Mouse (Mus musculus): Measurements from ENCODE around the gene C1s2. TPM values are rescaled to one million over a fixed set of nuclear protein-coding genes. Genes with fewer than 3 reads are reported as not detected.
A peak's percentile ranks its signal among the peaks of the same experiment; 100 is the strongest.
"Not testable (repeated sequence)": the region's sequence is repeated elsewhere in the genome, so short reads cannot be mapped to it uniquely, and the experiment has no call there.

C1s2 gene
- under 1 TPM; 0.14 to 0.16 TPM for total RNA-seq (2021)

DNA sequence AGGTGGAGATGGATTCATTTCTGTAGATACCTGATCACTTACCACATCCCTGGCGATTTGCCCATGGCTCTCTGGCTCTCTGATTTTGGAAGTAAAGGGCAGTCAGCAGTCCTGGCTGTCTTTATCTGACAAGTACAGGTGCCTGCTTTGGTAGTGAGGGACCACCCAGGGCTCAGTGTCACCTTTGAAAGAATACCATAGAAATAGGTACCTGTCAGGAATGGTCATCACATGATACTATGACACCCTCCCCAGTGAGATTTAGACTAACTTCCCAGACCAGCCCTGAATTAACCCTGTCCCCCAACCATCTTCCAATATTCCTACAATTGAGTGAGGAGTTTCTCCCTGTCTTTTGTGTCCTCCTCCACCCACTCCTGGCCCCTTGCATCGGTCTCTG, at the start of gene C1s2:
TSS of gene C1s2 (minus strand) at position 101 of the 400 bp plus-strand sequence.
- DNase-seq (ENCODE audit: low spot score in 2 of 2); intact Hi-C loops (cut with DNase I): not testable (repeated sequence)

DNA sequence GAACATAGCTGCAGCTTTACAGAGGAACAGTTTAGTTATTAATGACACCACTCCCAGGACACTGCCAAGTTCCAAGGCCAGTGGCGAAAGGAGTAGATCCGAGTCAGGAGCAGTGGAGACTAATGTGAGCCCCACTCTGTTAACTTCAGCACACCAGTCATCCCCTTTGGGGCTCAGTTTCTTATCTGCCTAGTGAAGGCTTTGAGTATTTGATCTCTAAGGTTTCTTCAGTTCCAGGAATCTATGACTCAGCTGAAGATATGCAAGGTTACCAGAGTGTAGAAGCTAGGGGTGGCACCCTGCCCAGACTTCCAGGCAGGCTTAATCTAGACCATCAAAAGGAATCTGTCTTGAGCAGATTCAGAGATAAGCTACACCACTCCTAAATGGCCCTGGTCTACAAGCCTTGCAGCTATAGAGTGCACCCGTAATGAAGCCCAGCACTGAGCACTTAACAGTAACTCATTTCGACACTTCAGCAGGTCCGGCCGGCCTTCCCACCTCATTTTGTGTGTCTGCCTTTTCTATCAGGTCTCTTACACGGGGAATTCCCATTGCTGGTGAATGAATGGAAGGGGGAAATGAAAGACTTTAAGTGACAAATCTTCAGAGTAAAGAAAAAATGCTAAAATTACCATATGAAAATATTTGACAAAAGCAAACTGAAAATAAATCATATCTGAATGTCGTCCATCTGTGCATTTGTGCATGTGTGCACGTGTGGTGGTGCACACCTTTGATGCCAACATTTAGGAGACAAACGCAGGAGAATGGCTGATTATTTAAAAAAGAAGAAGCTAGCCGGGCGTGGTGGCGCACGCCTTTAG, 47.9 kb upstream of the C1s2 start:
- peak in 1 of 2 experiments; percentile 62 for DNase-seq (ENCODE audit: low spot score in 2 of 2)
- intact Hi-C loops (cut with DNase I), result no loop called here

DNA sequence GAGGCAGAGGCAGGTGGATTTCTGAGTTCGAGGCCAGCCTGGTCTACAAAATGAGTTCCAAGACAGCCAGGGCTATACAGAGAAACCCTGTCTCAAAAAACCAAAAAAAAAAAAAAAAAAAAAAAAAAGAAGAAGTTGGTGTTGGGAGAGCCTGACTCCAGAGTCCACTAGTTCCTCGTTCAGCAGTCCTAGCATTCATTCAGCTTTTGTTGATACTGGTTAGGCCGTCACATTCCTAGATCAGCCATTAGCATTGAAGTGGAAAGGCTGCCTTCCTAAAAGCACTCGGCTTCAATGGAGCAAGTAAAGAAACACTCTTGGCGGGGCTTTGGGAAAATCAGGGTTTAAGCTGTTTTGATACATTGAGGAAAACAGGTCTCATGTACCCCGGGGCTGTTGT, 46.4 kb upstream of the C1s2 start:
- DNase-seq (ENCODE audit: low spot score in 2 of 2); intact Hi-C loops (cut with DNase I): not testable (repeated sequence)

DNA sequence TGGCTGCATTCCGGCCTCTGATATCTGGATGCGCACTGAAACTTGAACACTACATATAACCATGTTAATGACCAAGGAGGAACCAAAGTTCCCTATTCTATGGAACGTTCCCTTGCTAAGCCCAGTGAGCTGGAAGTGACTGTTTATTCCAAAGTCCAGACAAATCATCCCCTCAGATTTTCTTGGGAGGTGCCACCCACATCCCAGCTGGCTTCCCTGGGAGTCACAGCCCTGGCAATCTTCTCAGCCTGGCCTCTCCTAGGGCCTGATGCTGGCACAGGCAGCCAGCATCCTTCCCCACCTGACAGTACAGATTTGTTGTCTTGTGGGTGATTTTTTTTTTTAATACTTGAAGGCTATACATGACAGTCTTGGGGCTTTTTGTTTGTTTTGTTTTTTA, 43.6 kb upstream of the C1s2 start:
- peak in 1 of 2 experiments; percentile 56 for DNase-seq (ENCODE audit: low spot score in 2 of 2)
- intact Hi-C loops (cut with DNase I), result no loop called here

DNA sequence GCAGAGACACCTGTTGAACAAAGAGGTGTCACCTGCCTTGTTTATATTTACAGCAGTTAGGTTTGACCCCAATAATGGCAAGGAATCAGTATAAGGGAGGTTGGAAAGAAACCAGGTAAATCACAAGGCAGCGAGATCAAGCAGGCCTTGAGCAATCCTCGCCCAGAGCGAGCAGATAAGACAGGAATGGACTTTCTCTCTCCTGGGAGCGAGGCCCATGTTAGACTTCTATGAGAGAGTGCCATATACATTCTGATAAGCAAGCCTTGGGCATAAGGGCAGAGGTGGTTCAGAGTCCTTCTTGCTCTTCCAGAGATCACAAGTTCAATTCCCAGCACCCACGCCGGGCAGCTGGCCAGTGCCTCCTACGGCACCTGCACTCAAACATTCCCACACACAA, 42.9 kb upstream of the C1s2 start:
- intact Hi-C loops (cut with DNase I), result no loop called here
- no peak for DNase-seq (ENCODE audit: low spot score in 2 of 2)

DNA sequence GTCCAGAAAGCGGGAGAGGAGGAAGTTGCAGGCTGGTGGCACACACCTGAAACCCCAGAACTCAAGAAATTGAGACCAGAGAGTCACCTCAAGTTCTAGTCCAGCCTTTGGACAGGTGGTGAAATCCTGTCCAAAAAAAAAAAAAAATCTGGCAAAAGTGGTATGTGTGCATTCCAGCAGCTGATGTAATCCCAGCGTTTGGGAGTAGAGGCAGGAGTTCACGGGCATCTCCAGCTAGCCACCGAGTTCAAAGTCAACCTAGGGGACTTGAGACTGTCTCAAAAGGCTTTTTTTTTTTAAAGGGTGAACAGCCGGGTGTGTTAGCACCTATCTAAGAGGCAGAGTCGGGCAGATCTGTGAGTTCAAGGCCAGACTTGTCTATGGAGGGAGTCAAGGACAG, 40.3 kb upstream of the C1s2 start:
- no peak for DNase-seq (ENCODE audit: low spot score in 2 of 2)
- intact Hi-C loops (cut with DNase I), result no loop called here

DNA sequence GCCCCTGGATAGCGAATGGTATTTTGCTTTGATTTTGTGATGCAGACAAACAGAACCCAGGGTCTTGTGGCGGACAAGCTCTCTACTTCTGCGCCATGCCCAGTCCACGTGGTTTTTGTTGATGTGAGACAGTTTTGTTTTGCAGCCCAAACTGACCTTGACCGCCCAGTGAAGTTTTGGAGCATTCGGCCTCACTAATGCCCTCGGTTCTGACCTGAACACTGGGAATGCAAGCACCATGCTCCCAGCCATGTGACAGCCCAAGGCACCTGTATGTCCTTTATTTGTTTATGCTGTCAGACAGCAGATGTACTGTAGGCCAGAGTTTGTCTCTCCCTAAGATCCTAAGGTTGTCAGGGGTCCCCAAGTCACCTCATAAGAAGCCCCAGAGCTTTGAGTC, 38.7 kb upstream of the C1s2 start:
- DNase-seq (ENCODE audit: low spot score in 2 of 2), result no peak
- intact Hi-C loops (cut with DNase I), result no loop called here

DNA sequence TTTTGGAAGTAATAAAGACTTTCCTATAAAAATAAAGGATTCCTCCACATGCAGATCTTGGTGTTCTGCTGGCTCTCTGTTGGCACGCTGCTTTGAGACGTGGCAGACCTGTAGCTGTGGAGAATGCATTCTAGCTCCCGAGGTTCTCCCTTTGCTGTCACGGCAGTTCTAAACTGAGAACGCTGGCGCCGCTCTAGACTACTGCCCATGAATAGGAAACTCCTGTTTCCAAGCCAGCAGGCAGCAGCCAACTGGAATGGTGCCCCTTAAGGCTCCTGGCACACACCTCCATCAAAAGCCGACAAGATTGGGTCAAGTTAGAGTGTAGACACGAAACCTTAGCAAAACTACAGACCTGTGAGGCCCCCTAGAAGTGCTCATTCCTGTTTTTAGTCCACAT, 37.7 kb upstream of the C1s2 start:
- intact Hi-C loops (cut with DNase I), result no loop called here
- peak; percentile 31 to 77 for DNase-seq (ENCODE audit: low spot score in 2 of 2)

DNA sequence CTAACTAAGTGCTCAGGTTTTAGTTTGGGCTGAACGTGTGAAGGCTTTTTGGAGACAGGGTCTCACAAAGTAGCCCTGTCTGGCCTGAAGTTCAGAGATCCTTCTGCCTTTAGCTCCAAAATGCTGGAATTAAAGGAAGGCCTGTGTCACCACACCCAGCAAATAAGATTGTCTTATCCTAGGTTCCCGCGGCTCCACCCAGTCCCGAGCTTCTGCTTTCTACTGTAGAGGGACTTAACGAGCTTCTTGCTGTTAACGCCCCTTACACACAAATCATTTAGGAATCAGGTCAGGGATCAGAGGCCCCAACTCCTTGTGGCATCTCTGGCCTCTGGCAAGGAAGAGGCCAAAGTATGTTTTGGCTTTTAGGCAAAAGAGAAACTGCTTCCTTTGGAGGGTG, 36.2 kb upstream of the C1s2 start:
- intact Hi-C loops (cut with DNase I), result no loop called here
- DNase-seq (ENCODE audit: low spot score in 2 of 2), result no peak

DNA sequence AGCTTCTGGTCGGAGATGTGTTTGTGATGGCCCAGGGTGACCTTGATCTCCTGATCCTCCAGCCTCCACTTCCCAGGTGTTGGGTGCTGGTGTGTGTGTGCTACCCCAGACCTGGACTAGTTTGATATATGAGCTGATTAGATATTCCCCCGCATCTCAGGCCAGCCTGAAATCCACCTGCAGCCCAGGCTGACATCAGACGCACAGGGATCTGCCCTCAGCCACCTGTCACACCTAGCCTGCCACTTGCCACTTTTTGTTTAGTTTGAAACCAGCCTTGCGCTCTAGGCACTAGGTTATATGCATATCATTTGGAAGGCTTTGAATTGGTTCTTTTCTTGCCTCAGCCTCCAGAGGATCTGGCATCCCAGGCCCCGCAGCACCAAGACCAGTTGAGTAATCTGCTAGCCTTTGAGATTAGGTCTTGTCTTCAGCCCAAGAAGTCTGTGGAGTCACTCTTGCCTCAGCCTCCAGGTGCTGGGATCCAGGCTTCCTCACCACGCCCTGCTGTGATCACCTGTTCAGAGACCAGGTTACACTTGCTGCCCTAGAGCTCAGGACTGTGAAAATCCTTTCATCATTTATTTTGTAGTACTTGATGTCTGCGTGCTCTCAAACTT, 34.5 kb upstream of the C1s2 start:
- intact Hi-C loops (cut with DNase I), result no loop called here
- DNase-seq (ENCODE audit: low spot score in 2 of 2), result no peak

DNA sequence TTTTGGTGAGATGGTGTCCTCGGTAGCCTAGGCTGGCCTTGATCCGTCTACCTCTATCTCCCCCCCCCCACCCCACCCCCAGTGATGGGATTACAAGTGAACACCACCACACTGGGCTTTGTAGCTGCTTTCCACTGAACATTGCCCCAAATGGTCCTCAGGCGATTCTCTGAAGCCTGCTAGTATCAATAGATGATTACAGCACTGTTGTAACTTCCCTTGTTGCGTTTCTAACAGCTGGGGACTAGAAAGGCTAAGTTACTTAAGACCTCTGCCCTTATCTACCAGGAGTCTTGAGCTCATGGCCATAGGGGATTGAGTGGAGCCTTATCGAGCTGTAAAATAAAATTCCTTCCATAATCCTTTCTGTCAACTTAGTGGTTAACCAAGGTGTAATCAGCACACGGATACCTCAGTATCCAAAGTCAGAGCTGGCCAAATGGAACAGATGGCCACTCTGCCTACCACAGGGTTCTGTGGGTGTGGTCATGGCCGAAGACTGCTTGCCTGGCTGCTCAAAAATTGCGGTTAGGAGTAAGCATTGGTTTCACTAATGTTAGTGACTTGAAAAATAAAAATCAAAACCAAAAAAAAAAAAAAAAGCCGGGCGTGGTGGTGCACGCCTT, 33.5 kb upstream of the C1s2 start:
- intact Hi-C loops (cut with DNase I), result no loop called here
- no peak for DNase-seq (ENCODE audit: low spot score in 2 of 2)

DNA sequence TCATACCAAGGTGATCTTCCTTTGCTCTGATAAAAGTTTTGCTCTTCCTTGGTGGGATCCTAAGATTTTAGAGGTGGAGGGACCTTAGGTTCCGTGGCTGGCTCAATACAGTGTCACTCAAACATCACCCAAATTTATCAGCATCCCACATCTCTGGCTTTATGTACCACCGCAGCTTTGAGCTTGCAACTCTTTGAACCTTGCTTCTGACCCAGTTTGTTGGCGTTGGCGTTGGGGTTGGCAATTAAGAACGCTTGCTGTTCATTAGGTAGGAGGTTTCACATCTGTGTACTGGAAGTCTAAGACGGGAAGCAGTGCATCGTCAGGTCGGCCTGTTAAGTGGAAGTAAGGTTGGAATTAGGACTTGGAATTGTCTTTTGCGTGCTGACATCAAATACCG, 29.1 kb upstream of the C1s2 start:
- no peak for DNase-seq (ENCODE audit: low spot score in 2 of 2)
- intact Hi-C loops (cut with DNase I), result no loop called here

DNA sequence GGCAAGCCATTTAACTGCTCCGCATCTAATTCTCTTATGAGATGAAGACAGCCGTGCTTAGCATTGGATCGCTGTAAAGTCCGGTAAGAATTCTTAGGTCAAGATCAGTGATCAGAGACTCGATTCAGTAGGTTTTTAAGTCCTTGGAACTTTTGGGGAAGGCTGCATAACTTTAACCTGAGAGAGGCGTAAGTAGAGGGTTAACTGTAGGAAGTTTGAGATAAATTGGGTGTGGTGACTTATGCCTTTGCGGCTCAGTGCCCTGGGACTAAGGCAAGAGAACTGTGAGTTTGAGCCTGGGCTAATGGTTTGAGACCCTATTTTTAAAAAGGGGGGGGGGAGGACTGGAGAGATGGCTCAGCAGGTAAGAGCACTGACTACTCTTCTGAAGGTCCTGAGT, 28.4 kb upstream of the C1s2 start:
- intact Hi-C loops (cut with DNase I), result loop anchor here (5.0 kb wide), 2 partner anchors 38 to 93 kb away; partner anchors contain the start of genes Atn1 and Gm45234
- no peak for DNase-seq (ENCODE audit: low spot score in 2 of 2)

DNA sequence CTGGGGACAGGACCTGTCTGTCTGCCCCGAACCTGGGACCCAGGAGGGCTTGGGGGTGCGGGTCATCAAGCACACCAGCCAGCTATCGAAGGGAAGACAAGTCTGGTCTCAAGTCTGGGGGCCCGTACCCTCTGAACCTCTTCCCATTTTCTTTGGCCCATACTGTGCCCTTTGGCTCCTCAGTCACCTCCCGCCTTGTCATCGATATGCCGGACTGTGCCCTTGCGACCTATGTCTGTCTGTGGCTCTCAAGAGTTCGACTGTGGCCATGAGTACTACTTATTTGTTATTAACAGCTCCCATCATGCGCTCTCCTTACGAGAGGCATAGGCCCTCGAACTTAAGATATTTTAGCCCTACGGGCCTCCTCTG, 27.5 kb upstream of the C1s2 start:
- intact Hi-C loops (cut with DNase I), result loop anchor here (2.0 to 5.0 kb wide), 3 partner anchors 39 to 94 kb away; partner anchors contain the start of genes Atn1, Emg1, Gm45234 and Phb2

DNA sequence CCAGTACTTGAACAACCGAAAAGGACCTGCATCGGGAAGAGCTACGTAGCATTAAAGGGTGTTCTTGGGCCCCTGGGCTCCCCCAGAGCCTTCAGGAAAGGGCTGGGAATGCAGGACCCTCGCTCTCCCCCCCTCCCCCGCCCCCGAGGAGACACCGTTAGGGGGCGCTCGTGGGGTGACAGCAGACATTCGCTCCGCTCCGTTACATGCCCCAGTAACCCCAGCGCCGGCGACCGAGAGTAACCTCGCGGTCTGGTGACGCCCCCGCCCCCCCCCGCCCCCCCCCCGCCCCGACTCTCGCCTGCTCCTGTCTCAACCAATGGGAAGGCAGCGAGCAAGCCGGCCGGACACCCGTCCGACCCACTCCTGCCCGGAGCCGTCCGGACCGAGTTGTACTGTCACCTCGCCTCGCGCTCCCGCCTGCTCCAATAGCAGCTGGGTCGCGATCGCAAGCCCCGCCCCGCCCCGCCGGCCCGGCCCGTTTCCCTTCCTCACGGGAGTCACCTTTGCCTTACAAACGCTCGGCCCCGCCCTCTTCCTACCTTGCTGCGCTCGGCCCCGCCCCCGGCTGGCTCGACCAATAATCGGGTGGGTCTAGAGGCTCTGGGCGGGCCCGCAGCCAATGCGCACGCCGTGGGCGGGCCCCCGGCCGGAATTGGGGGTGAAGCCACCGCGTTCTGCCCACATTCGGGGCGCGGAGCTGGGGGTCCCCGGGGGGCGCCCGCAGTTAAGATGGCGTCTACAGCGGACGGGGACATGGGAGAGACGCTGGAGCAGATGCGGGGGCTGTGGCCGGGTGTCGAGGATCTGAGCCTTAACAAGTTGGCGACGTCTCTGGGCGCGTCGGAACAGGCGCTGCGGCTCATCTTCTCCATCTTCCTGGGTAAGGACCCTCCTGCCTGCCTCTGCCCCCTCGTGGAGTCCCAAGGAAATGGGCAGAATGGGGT, 26.9 kb upstream of the C1s2 start, which contains the start of gene Lpcat3:
TSS of gene Lpcat3 (plus strand) at position 551 of the 947 bp plus-strand sequence.
- DNase-seq (ENCODE audit: low spot score in 2 of 2), result peak; percentile 98
- intact Hi-C loops (cut with DNase I), result loop anchor here (2.0 to 5.0 kb wide), 3 partner anchors 40 to 95 kb away; partner anchors contain the start of genes Atn1, Emg1, Gm45234 and Phb2

More for the DNA sequence above, 27.5 kb upstream of the C1s2 start:
- DNase-seq (ENCODE audit: low spot score in 2 of 2), result no peak

DNA sequence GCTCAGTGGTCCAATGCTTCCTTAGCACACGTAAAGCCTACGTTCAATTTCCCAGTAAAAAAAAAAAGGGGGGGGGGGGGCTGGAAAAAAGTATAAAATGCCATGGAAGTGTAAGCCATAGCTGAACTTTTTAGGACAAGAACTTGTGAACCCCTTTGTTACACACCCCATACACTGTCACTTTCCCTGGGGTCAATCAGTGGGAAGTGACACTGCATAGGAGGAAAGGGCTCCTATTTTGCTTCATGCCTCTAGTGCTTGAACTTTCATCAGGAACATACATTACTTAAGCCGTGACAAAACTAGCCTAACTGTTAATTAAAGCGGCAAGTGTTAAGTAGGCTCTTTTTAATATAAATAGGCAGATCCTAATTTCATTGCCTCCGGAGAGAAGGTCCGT, 26.1 kb upstream of the C1s2 start:
- intact Hi-C loops (cut with DNase I), result loop anchor here (2.0 to 5.0 kb wide), 3 partner anchors 40 to 95 kb away; partner anchors contain the start of genes Atn1, Emg1, Gm45234 and Phb2
- no peak for DNase-seq (ENCODE audit: low spot score in 2 of 2)

DNA sequence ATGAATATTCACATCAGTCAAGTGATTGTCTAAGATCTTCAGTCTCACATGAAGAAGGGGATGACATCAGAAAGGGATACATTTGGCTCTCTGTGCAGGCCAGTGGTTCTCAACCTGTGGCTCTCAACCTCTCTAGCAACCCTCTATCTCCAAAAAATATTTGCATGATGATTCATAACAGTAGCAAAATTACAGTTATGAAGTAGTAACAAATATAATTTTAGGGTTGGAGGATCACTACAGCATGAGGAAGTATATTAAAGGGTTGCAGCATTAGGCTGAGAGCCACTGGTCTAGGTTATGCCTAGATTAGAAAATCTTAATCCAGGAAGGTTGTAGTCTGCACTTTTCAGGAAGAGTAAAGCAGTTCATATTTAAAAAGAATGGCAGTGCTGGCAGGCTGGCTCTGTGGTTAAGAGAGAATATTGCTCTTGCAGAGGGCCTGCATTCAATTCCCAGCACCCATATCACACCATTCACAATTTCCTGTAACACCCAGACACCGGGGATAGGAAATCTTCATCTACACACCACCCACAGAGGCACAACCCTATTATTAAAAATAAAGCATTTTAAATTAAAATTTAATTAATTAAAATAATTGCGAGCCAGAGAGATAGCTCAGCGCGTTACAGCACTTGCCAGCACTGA, 25.4 kb upstream of the C1s2 start:
- intact Hi-C loops (cut with DNase I), result loop anchor here (5.0 kb wide), 2 partner anchors 41 to 96 kb away; partner anchors contain the start of genes Atn1 and Gm45234
- no peak for DNase-seq (ENCODE audit: low spot score in 2 of 2)

DNA sequence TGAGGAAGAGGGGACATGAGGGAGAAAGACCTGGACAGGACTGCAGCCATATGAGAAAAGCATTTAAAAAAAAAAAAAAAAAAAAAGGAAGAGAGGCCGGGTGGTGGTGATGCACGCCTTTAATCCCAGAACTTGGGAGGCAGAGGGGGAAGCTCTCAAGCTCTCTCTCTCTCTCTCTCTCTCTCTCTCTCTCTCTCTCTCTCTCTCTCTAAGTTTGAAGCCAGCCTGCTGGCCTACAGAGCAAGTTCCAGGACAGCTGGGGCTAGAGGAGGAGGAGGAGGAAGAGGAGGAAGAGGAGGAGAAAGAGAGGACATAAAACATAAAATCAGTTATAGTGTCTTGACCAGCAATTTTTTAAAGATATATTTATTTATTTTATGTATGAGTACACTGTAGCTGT, 22.2 kb upstream of the C1s2 start:
- intact Hi-C loops (cut with DNase I), result no loop called here
- no peak for DNase-seq (ENCODE audit: low spot score in 2 of 2)

DNA sequence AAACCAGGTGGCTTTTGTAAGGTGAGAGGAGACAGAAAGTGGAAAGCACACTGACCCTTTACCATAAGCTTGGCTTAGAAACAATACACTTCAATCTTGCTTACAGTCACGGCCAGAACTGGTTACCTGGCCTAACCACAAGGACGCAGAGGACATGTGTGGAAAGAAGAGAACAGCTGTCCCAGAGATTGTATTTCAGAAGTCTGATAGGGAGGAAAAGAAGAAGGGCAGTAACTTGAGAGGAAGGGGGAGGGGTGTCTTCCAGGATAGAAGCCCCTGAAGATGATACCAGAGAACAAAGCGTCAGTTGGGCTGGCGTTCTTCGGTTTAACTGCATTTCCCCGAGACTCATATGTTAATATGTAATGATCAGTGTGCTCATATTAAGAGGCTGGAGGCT, 20.0 kb upstream of the C1s2 start:
- intact Hi-C loops (cut with DNase I), result no loop called here
- DNase-seq (ENCODE audit: low spot score in 2 of 2), result no peak

Measured in left cerebral cortex, postnatal 25 days (tissue).